Mouse (Mus musculus) liver, embryonic 13.5 days (tissue): Measurements from ENCODE around the gene Grhl1. TPM values are rescaled to one million over a fixed set of nuclear protein-coding genes. Genes with fewer than 3 reads are reported as not detected.

ENCODE experiments used
- ATAC-seq: fragments of 200-750 bp; cut with Nextera tagmentation; 2 replicates; pipeline ENCODE4 v1.8.0; 2017; ENCODE audit warnings: low read depth, mild to moderate bottlenecking, moderate number of reproducible peaks, moderate library complexity
- DNase-seq: peaks from one replicate; pipeline ENCODE4 v3.0.0; 2022
- H3K27ac ChIP-seq: fragments of 300-500 bp; sonication (generic); 2 replicates; pipeline ENCODE4 v1.5.1; 2015; ENCODE audit warnings: moderate library complexity, mild to moderate bottlenecking, inconsistent platforms
- H3K27me3 ChIP-seq: fragments of 300-500 bp; sonication (generic); 2 replicates; pipeline ENCODE4 v1.6.1; 2015; ENCODE audit warnings: mild to moderate bottlenecking, inconsistent platforms
- H3K36me3 ChIP-seq: fragments of 300-500 bp; sonication (generic); 2 replicates; pipeline ENCODE4 v1.6.1; 2015; ENCODE audit warnings: mild to moderate bottlenecking, inconsistent platforms
- H3K4me1 ChIP-seq: fragments of 300-500 bp; sonication (generic); replicated peaks from 2 replicates; pipeline ENCODE4 v1.6.1; 2015; ENCODE audit warnings: inconsistent platforms
- H3K4me2 ChIP-seq: fragments of 300-500 bp; sonication (generic); 2 replicates; pipeline ENCODE4 v1.6.1; 2015; ENCODE audit warnings: inconsistent platforms, mild to moderate bottlenecking, moderate library complexity
- H3K4me3 ChIP-seq: fragments of 300-500 bp; sonication (generic); replicated peaks from 2 replicates; pipeline ENCODE4 v1.5.1; 2015; ENCODE audit warnings: mild to moderate bottlenecking, inconsistent platforms
- H3K9ac ChIP-seq: fragments of 300-500 bp; sonication (generic); 2 replicates; pipeline ENCODE4 v1.6.1; 2015; ENCODE audit warnings: mild to moderate bottlenecking, inconsistent platforms
- H3K9me3 ChIP-seq: fragments of 300-500 bp; sonication (generic); replicated peaks from 2 replicates; pipeline ENCODE4 v1.6.1; 2016; ENCODE audit warnings: inconsistent platforms
- WGBS: fragments of 180-500 bp; shearing (Covaris S2); methylation state at CpG from one replicate; pipeline ENCODE4 v1.1.7; 2015; ENCODE audit not compliant: insufficient replicate concordance; 5-methylcytosine and 5-hydroxymethylcytosine counted together
- polyA plus RNA-seq: library from polyadenylated mRNA; unstranded; fragments of >200 nt; fragmentation: Nextera tagmentation; extraction: Ambion mirVana; gene quantifications from 2 replicates; pipeline ENCODE4 v1.2.1, GENCODE M21; 2015

Gene Grhl1
- polyA plus RNA-seq, 1 experiment from 2014 or later = 0.54 TPM

- ATAC-seq = no peak
- Histone ChIP-seq H3K9me3 (no peaks in the 10 kb centered on the region), H3K36me3 (no peaks in the 10 kb centered on the region)
Measured at GRCm38 (mm10) chr12:24592055-24592454, 20.0 kb downstream of the Grhl1 start.

GRCm38 (mm10) chr12:24592956-24593672 is 21.0 kb downstream of the Grhl1 start:
- peak overlapping the region; percentile 65 for H3K4me2 ChIP-seq
- DNase-seq (peak; percentile 15), ATAC-seq (peak; percentile 68)
- H3K4me1 ChIP-seq = peaks cover 12% of the 10 kb centered on the region
- H3K27ac ChIP-seq = no peak overlapping the region; the same call in 1 of the 2 replicates
- WGBS = 6% methylated on average over 22 of the region's 22 CpGs
- no peaks in the 10 kb centered on the region for H3K27me3 ChIP-seq
- no peaks in the 10 kb centered on the region for H3K36me3 ChIP-seq
- H3K9me3 ChIP-seq = no peaks in the 10 kb centered on the region
- peak overlapping the region; percentile 49 for H3K9ac ChIP-seq
- peak overlapping the region; percentile 42 for H3K4me3 ChIP-seq

More at GRCm38 (mm10) chr12:24592055-24592454, 20.0 kb downstream of the Grhl1 start:
- Histone ChIP-seq H3K27ac (no peak overlapping the region), H3K4me1 (peaks cover 12% of the 10 kb centered on the region), H3K4me3 (no peak overlapping the region), H3K4me2 (no peak overlapping the region), H3K27me3 (no peaks in the 10 kb centered on the region), H3K9ac (no peak overlapping the region)
- no peak for DNase-seq
- WGBS = 78% methylated on average over 9 of the region's 9 CpGs

- no peak overlapping the region for H3K27ac ChIP-seq
Measured at GRCm38 (mm10) chr12:24597376-24597775, 25.3 kb downstream of the Grhl1 start.

GRCm38 (mm10) chr12:24599366-24599895 is 27.3 kb downstream of the Grhl1 start:
- Histone ChIP-seq H3K9ac (no peak overlapping the region), H3K4me1 (no peaks in the 10 kb centered on the region), H3K4me3 (no peak overlapping the region), H3K27me3 (0 out of 2 replicates have a peak, but pooled peaks cover 3% of the 10 kb centered on the region), H3K27ac (no peak overlapping the region), H3K36me3 (no peaks in the 10 kb centered on the region), H3K9me3 (no peaks in the 10 kb centered on the region), H3K4me2 (no peak overlapping the region)
- no peak for DNase-seq
- ATAC-seq = no peak
- WGBS = 66% methylated on average over 8 of the region's 8 CpGs

More at GRCm38 (mm10) chr12:24597376-24597775, 25.3 kb downstream of the Grhl1 start:
- ATAC-seq (no peak), DNase-seq (no peak)
- no peak overlapping the region for H3K4me2 ChIP-seq
- no peak overlapping the region for H3K4me3 ChIP-seq
- H3K36me3 ChIP-seq = no peaks in the 10 kb centered on the region
- peaks cover 12% of the 10 kb centered on the region for H3K4me1 ChIP-seq
- no peaks in the 10 kb centered on the region for H3K9me3 ChIP-seq
- 66% methylated on average over 6 of the region's 6 CpGs for WGBS
- H3K27me3 ChIP-seq = 0 out of 2 replicates have a peak, but pooled peaks cover 3% of the 10 kb centered on the region
- H3K9ac ChIP-seq = no peak overlapping the region

GRCm38 (mm10) chr12:24600074-24600473 is 28.0 kb downstream of the Grhl1 start:
- H3K27ac ChIP-seq = no peak overlapping the region
- ATAC-seq (no peak), DNase-seq (no peak)
- H3K9ac ChIP-seq = no peak overlapping the region
- H3K4me2 ChIP-seq = no peak overlapping the region
- H3K36me3 ChIP-seq = no peaks in the 10 kb centered on the region
- H3K4me1 ChIP-seq = no peaks in the 10 kb centered on the region
- 0 out of 2 replicates have a peak, but pooled peaks cover 3% of the 10 kb centered on the region for H3K27me3 ChIP-seq
- WGBS = 74% methylated on average over 7 of the region's 7 CpGs
- no peak overlapping the region for H3K4me3 ChIP-seq
- H3K9me3 ChIP-seq = no peaks in the 10 kb centered on the region

DNA sequence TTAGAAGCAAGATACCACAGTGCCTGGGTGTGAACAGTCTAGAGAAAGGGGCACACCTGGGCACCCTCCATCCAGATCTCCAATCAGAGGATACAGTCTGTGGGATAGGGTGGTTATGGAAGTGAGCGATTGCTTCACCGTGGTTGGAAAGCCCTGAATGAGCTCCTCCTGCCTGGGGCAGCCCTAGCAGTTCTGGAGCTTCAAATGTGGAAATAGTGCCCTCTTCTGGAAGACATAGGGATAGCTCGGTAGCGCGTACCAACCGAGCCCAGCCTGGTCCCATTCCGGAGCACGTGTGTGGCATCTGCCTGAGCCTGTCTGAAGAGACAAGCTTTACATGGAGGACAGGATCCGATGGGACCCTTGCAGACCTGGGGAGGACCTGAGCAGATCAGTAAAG is 28.7 kb downstream of the Grhl1 start:
- 4% methylated on average over 9 of the region's 9 CpGs for WGBS
- DNase-seq (peak; percentile 57), ATAC-seq (peak; percentile 83)
- Histone ChIP-seq H3K4me1 (no peaks in the 10 kb centered on the region), H3K4me3 (no peak overlapping the region), H3K27ac (no peak overlapping the region), H3K4me2 (no peak overlapping the region), H3K9me3 (no peaks in the 10 kb centered on the region), H3K36me3 (no peaks in the 10 kb centered on the region), H3K27me3 (0 out of 2 replicates have a peak, but pooled peaks cover 3% of the 10 kb centered on the region), H3K9ac (no peak overlapping the region)

DNA sequence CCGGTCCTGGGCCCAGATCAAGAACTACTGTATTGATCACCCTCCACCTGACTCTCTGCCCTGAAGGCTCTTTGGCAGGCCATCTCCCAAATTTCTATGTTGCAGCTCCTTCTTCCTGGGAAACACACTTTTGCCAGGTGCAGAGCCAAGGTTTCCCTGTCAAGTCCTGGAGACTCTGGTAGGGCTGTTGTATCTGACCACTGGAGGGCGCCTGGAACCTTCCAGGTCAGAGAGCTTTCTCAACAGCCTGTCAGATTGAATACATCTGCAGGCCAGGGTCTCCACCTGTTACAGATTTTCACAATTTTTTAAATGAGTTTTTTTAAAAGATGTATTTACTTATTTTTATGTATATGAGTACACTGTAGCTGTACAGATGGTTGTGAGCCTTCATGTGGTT is 31.2 kb downstream of the Grhl1 start:
- no peaks in the 10 kb centered on the region for H3K4me1 ChIP-seq
- no peak overlapping the region for H3K4me3 ChIP-seq
- no peak overlapping the region for H3K9ac ChIP-seq
- no peak overlapping the region for H3K4me2 ChIP-seq
- no peaks in the 10 kb centered on the region for H3K9me3 ChIP-seq
- no peak for ATAC-seq
- WGBS = 43% methylated on average over 2 of the region's 2 CpGs
- H3K36me3 ChIP-seq = no peaks in the 10 kb centered on the region
- 0 out of 2 replicates have a peak, but pooled peaks cover 3% of the 10 kb centered on the region for H3K27me3 ChIP-seq
- H3K27ac ChIP-seq = no peak overlapping the region
- peak; percentile 38 for DNase-seq

DNA sequence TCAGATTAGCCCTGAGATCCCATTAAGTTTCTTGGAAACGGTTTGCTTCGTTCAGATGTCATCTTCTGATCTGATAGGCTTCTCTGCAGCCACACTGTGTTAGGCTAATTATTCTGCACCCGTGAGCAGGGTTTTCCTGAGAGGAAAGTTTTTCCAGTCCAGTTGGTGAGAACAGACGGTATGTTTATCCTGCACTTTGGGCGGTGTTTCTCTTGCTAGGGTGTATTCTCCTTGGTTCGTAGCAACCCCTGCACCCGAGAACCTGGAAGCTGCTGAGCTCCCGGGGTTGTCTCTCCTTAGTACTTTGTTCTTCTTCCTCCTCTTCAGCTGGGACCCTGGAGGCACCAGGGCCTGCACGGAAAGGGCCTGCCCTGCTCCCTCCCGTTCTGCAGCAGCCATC is 34.1 kb downstream of the Grhl1 start:
- no peaks in the 10 kb centered on the region for H3K4me1 ChIP-seq
- H3K4me2 ChIP-seq = no peak overlapping the region
- H3K36me3 ChIP-seq = no peaks in the 10 kb centered on the region
- ATAC-seq = no peak
- no peak overlapping the region for H3K9ac ChIP-seq
- DNase-seq = no peak
- no peak overlapping the region for H3K4me3 ChIP-seq
- no peak overlapping the region for H3K27ac ChIP-seq
- 77% methylated on average over 10 of the region's 10 CpGs for WGBS
- no peaks in the 10 kb centered on the region for H3K27me3 ChIP-seq
- H3K9me3 ChIP-seq = no peaks in the 10 kb centered on the region

- no peaks in the 10 kb centered on the region for H3K9me3 ChIP-seq
- no peaks in the 10 kb centered on the region for H3K36me3 ChIP-seq
- ATAC-seq (no peak), DNase-seq (no peak)
- H3K4me2 ChIP-seq = no peak overlapping the region
- no peak overlapping the region for H3K9ac ChIP-seq
- H3K4me1 ChIP-seq = no peaks in the 10 kb centered on the region; the same call in 1 of the 2 replicates
- no peak overlapping the region for H3K4me3 ChIP-seq
- no peaks in the 10 kb centered on the region for H3K27me3 ChIP-seq
- 69% methylated on average over 6 of the region's 6 CpGs for WGBS
- no peak overlapping the region for H3K27ac ChIP-seq
Measured at GRCm38 (mm10) chr12:24612591-24612990, 40.5 kb downstream of the Grhl1 start.

- 78% methylated on average over 17 of the region's 17 CpGs for WGBS
- no peaks in the 10 kb centered on the region; the same call in 1 of the 2 replicates for H3K4me1 ChIP-seq
- no peak overlapping the region for H3K9ac ChIP-seq
- DNase-seq = no peak
- no peak overlapping the region for H3K4me3 ChIP-seq
- no peak for ATAC-seq
- H3K27ac ChIP-seq = no peak overlapping the region
- no peak overlapping the region for H3K4me2 ChIP-seq
- H3K36me3 ChIP-seq = no peaks in the 10 kb centered on the region
- no peaks in the 10 kb centered on the region for H3K9me3 ChIP-seq
- peaks cover 3% of the 10 kb centered on the region; the same call in 1 of the 2 replicates for H3K27me3 ChIP-seq
Measured at GRCm38 (mm10) chr12:24614452-24615075, 42.5 kb downstream of the Grhl1 start.

- WGBS = 63% methylated on average over 3 of the region's 3 CpGs
- H3K27me3 ChIP-seq = peaks cover 3% of the 10 kb centered on the region; the same call in 1 of the 2 replicates
- no peaks in the 10 kb centered on the region; the same call in 1 of the 2 replicates for H3K4me1 ChIP-seq
- no peak overlapping the region for H3K4me3 ChIP-seq
- no peak overlapping the region for H3K4me2 ChIP-seq
- H3K36me3 ChIP-seq = no peaks in the 10 kb centered on the region
- no peak for ATAC-seq
- no peaks in the 10 kb centered on the region for H3K9me3 ChIP-seq
- no peak overlapping the region for H3K27ac ChIP-seq
- no peak overlapping the region for H3K9ac ChIP-seq
- DNase-seq = no peak
Measured at GRCm38 (mm10) chr12:24615140-24615539, 43.1 kb downstream of the Grhl1 start.
